Mouse (Mus musculus): ENCODE results near the gene Ammecr1. TPM values are rescaled to one million over a fixed set of nuclear protein-coding genes. Genes with fewer than 3 reads are reported as not detected.

Gene Ammecr1
- polyA plus RNA-seq, 1 experiment from 2014 or later: 6.4 TPM

DNA sequence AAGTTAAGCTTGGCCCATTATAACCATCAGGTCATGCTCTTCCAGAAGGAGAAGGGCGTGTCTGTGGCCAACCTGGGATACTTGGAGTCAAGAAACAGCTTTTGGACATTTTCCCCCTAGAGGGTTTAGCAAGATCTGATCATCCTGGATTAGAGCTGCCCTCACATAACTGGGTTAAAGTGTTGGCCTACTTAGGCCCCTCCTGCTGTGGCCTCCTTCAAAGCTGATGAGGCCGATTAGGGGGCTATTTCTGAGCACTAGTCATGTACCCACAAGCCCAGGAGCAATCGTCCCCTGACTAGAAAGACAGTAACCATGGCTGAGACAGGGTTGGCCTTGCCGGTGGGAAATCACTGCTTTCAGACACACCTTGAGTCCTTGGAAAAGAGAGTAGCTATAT, 124.6 kb downstream of the Ammecr1 start:
- Histone ChIP-seq H3K9ac (ENCODE audit: low read depth, low read length) (no peak overlapping the region), H3K4me1 (ENCODE audit: control insufficient read depth, low read depth, low read length) (no peaks in the 10 kb centered on the region), H3K27me3 (ENCODE audit: control insufficient read depth, insufficient read depth, low read depth, low read length) (no peaks in the 10 kb centered on the region), H3K27ac (ENCODE audit: low read length) (no peak overlapping the region), H3K4me2 (ENCODE audit: low read depth, low read length) (no peak overlapping the region), H3K4me3 (ENCODE audit: low read depth, low read length) (no peak overlapping the region), H3K36me3 (ENCODE audit: control insufficient read depth, insufficient read depth) (no peaks in the 10 kb centered on the region), H3K9me3 (replicated peaks; ENCODE audit: control insufficient read depth, low read length) (no peaks in the 10 kb centered on the region)
- no peak for ATAC-seq (ENCODE audit: low read depth)
- 64% methylated on average over 4 of the region's 4 CpGs for WGBS (ENCODE audit: insufficient replicate concordance)

DNA sequence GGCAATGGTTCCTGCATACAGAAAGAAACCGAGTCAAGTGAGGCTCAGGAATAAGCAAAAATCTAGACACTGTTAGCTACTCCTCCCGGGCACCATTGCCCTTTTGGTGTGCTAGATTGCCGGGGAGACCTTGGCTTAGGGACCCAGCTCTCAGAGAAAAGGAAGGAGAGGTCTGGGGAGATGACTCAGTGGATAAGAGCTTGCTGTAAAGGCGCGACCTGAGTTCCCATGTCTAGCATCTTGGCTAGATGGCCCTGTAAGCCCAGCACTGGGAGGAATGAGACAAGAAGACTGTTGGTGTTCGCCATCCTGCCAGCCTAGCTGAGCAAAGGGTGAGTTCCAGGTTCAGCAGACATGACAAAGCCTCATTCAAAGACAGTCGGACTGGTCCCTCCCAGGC, 127.1 kb downstream of the Ammecr1 start:
- ATAC-seq (ENCODE audit: low read depth): no peak
- no peaks in the 10 kb centered on the region for H3K4me1 ChIP-seq (ENCODE audit: control insufficient read depth, low read depth, low read length)
- H3K27ac ChIP-seq (ENCODE audit: low read length): no peak overlapping the region
- no peaks in the 10 kb centered on the region for H3K27me3 ChIP-seq (ENCODE audit: control insufficient read depth, insufficient read depth, low read depth, low read length)
- no peak overlapping the region for H3K4me2 ChIP-seq (ENCODE audit: low read depth, low read length)
- no peak overlapping the region for H3K4me3 ChIP-seq (ENCODE audit: low read depth, low read length)
- no peaks in the 10 kb centered on the region for H3K36me3 ChIP-seq (ENCODE audit: control insufficient read depth, insufficient read depth)
- 68% methylated on average over 7 of the region's 7 CpGs for WGBS (ENCODE audit: insufficient replicate concordance)
- no peak overlapping the region for H3K9ac ChIP-seq (ENCODE audit: low read depth, low read length)
- no peaks in the 10 kb centered on the region for H3K9me3 ChIP-seq (replicated peaks; ENCODE audit: control insufficient read depth, low read length)

DNA sequence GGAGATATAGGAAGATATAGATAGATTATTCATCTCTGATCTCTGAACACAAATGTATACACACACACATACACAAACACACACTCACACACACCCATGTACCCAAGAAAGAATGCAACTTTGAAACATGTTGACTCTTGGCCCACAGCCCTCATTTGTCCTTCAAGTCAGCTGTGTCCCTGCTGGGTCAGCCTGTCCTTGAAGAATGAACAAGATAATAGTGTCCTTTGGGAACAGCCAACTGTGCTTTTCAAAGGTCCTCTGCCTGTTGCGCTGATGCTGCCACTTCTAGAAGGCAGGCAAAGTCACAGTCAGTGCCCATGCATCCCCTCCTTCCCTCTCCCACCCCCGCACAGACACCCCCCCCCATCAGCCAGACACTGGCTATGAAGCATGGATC, 127.7 kb downstream of the Ammecr1 start:
- no peaks in the 10 kb centered on the region for H3K36me3 ChIP-seq (ENCODE audit: control insufficient read depth, insufficient read depth)
- H3K27ac ChIP-seq (ENCODE audit: low read length): no peak overlapping the region
- WGBS (ENCODE audit: insufficient replicate concordance): 64% methylated on average over 2 of the region's 2 CpGs
- no peak overlapping the region for H3K9ac ChIP-seq (ENCODE audit: low read depth, low read length)
- H3K27me3 ChIP-seq (ENCODE audit: control insufficient read depth, insufficient read depth, low read depth, low read length): no peaks in the 10 kb centered on the region
- no peak overlapping the region for H3K4me2 ChIP-seq (ENCODE audit: low read depth, low read length)
- no peaks in the 10 kb centered on the region for H3K4me1 ChIP-seq (ENCODE audit: control insufficient read depth, low read depth, low read length)
- H3K9me3 ChIP-seq (replicated peaks; ENCODE audit: control insufficient read depth, low read length): no peaks in the 10 kb centered on the region
- ATAC-seq (ENCODE audit: low read depth): no peak
- H3K4me3 ChIP-seq (ENCODE audit: low read depth, low read length): no peak overlapping the region

DNA sequence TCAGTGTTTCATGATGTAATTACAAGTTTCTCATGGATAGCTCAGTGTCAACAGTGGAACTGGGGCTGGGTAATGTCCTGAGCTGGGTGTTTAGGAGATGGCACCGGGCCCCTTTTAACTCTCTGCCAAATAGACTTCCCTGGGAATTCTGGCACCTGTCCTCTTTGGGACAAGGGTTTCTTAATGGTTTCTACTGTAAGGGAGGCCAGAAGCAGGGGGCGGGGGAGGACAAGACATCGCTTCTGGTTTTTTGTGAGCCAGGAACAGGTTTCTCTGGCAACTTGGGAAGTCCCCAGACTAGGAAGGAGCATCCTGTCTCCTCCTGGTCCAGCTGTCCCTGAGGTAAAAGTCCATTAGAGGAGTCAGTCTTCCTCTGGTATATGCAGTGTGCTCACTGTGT, 129.2 kb downstream of the Ammecr1 start:
- Histone ChIP-seq H3K9me3 (replicated peaks; ENCODE audit: control insufficient read depth, low read length) (no peaks in the 10 kb centered on the region), H3K4me2 (ENCODE audit: low read depth, low read length) (no peak overlapping the region), H3K27me3 (ENCODE audit: control insufficient read depth, insufficient read depth, low read depth, low read length) (no peaks in the 10 kb centered on the region), H3K9ac (ENCODE audit: low read depth, low read length) (no peak overlapping the region), H3K27ac (ENCODE audit: low read length) (no peak overlapping the region), H3K4me3 (ENCODE audit: low read depth, low read length) (no peak overlapping the region), H3K4me1 (ENCODE audit: control insufficient read depth, low read depth, low read length) (no peaks in the 10 kb centered on the region), H3K36me3 (ENCODE audit: control insufficient read depth, insufficient read depth) (no peaks in the 10 kb centered on the region)
- no peak for ATAC-seq (ENCODE audit: low read depth)
- WGBS (ENCODE audit: insufficient replicate concordance): 77% methylated on average over 3 of the region's 3 CpGs

DNA sequence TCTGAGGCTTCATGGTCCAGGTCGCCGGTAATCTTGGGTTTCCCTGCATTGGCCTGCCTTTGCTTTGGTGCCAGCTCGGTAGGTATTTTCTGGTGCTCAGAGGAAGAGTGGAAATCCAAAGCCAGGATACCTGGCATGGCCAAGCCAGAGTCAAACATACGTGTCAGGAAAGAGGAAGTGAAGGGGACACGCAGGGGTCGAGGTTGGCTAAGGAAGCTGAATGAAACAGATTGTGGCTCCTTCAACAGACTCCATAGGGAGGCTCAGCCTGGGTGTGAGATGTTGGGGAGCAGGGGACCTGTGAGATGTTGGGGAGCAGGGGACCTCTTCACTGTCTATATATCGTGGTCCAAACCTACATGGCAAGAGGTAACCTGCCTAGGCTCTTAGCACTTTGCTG, 130.1 kb downstream of the Ammecr1 start:
- Histone ChIP-seq H3K36me3 (ENCODE audit: control insufficient read depth, insufficient read depth) (no peaks in the 10 kb centered on the region), H3K27me3 (ENCODE audit: control insufficient read depth, insufficient read depth, low read depth, low read length) (no peaks in the 10 kb centered on the region), H3K4me1 (ENCODE audit: control insufficient read depth, low read depth, low read length) (no peaks in the 10 kb centered on the region), H3K9me3 (replicated peaks; ENCODE audit: control insufficient read depth, low read length) (no peaks in the 10 kb centered on the region), H3K27ac (ENCODE audit: low read length) (no peak overlapping the region), H3K9ac (ENCODE audit: low read depth, low read length) (no peak overlapping the region), H3K4me2 (ENCODE audit: low read depth, low read length) (no peak overlapping the region), H3K4me3 (ENCODE audit: low read depth, low read length) (no peak overlapping the region)
- WGBS (ENCODE audit: insufficient replicate concordance): 60% methylated on average over 7 of the region's 7 CpGs
- no peak for ATAC-seq (ENCODE audit: low read depth)

DNA sequence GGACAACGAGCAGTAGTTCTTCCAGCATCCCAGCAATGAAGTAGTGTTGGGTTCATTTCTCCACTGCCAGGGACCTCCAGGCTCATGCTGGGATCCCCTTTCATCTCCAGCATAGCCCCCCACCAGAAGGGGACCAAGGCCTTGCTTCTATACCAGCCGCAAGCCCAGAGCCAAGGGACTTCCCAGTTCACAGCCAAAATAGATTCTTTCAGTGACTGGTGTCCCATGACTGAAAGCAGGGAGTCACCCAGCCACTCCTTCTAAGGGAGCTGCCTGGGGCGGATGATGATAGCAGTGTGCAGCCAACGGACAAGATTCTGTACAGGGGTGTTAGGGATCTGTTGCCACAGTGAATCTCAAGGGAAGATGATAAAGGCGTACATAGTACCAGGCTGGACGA, 131.7 kb downstream of the Ammecr1 start:
- Histone ChIP-seq H3K9me3 (replicated peaks; ENCODE audit: control insufficient read depth, low read length) (no peaks in the 10 kb centered on the region), H3K4me3 (ENCODE audit: low read depth, low read length) (no peak overlapping the region), H3K27me3 (ENCODE audit: control insufficient read depth, insufficient read depth, low read depth, low read length) (no peaks in the 10 kb centered on the region), H3K36me3 (ENCODE audit: control insufficient read depth, insufficient read depth) (no peaks in the 10 kb centered on the region), H3K4me2 (ENCODE audit: low read depth, low read length) (no peak overlapping the region), H3K27ac (ENCODE audit: low read length) (no peak overlapping the region), H3K4me1 (ENCODE audit: control insufficient read depth, low read depth, low read length) (no peaks in the 10 kb centered on the region), H3K9ac (ENCODE audit: low read depth, low read length) (no peak overlapping the region)
- no peak for ATAC-seq (ENCODE audit: low read depth)
- WGBS (ENCODE audit: insufficient replicate concordance): 70% methylated on average over 6 of the region's 6 CpGs

DNA sequence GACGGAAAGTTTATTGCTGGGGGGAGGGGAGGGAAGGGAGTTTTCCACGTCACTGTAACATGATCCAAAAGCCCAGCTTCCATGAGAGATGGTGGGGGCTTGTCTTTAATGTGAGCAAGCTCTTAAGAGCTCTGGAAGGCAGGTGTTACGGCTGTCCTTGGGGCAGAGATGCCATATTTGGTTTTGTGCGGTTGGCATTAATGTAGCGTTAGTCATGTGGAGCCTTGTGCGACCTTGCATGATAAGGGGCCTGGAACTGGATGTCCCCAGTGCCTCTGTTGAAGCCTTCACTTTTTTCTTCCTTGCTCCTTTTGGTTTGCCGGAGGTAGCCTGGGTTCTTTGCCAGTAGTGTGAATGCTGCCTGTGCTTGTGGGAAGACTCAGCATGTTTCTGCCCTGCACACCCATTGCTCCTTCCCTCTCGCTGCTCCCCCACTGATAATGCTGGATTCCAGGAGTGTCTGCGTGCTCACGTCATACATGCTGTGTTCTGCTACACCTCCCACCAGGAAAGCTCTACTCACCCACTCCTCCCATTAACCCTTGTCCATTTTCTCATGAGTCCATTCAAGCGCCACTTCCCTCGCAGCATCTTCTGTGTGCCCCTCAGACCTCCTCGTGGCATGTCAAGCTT, 133.2 kb downstream of the Ammecr1 start:
- Histone ChIP-seq H3K4me1 (ENCODE audit: control insufficient read depth, low read depth, low read length) (no peaks in the 10 kb centered on the region; the same call in 1 of the 2 replicates), H3K27ac (ENCODE audit: low read length) (no peak overlapping the region), H3K9ac (ENCODE audit: low read depth, low read length) (no peak overlapping the region), H3K9me3 (replicated peaks; ENCODE audit: control insufficient read depth, low read length) (no peaks in the 10 kb centered on the region), H3K36me3 (ENCODE audit: control insufficient read depth, insufficient read depth) (no peaks in the 10 kb centered on the region), H3K4me2 (ENCODE audit: low read depth, low read length) (no peak overlapping the region), H3K4me3 (ENCODE audit: low read depth, low read length) (no peak overlapping the region), H3K27me3 (ENCODE audit: control insufficient read depth, insufficient read depth, low read depth, low read length) (no peaks in the 10 kb centered on the region)
- no peak for ATAC-seq (ENCODE audit: low read depth)
- 76% methylated on average over 13 of the region's 13 CpGs for WGBS (ENCODE audit: insufficient replicate concordance)

DNA sequence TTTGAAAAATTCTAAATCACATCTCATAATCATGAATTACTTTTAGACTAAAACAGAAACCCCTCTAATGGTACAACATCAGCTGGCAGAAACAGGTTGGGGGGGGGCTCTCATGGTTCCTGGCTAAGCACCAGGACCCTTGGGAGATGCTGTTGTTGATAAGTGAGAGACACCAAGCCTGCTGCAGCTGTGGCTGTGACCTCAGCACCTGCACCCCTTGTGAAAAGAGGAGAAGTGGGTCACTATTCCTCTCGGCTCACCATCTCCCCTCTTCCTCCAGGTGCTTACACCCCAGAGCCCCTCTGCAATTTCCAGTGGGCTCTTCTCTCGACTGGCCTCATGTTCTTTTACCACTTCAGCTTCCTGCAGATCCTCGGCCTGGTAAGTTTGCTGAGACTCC, 134.3 kb downstream of the Ammecr1 start:
- no peaks in the 10 kb centered on the region for H3K36me3 ChIP-seq (ENCODE audit: control insufficient read depth, insufficient read depth)
- H3K9me3 ChIP-seq (replicated peaks; ENCODE audit: control insufficient read depth, low read length): no peaks in the 10 kb centered on the region
- no peaks in the 10 kb centered on the region; the same call in 1 of the 2 replicates for H3K4me1 ChIP-seq (ENCODE audit: control insufficient read depth, low read depth, low read length)
- 80% methylated on average over 3 of the region's 3 CpGs for WGBS (ENCODE audit: insufficient replicate concordance)
- no peak overlapping the region for H3K4me3 ChIP-seq (ENCODE audit: low read depth, low read length)
- H3K4me2 ChIP-seq (ENCODE audit: low read depth, low read length): no peak overlapping the region
- H3K27ac ChIP-seq (ENCODE audit: low read length): no peak overlapping the region
- H3K9ac ChIP-seq (ENCODE audit: low read depth, low read length): no peak overlapping the region
- no peak for ATAC-seq (ENCODE audit: low read depth)
- no peaks in the 10 kb centered on the region for H3K27me3 ChIP-seq (ENCODE audit: control insufficient read depth, insufficient read depth, low read depth, low read length)

DNA sequence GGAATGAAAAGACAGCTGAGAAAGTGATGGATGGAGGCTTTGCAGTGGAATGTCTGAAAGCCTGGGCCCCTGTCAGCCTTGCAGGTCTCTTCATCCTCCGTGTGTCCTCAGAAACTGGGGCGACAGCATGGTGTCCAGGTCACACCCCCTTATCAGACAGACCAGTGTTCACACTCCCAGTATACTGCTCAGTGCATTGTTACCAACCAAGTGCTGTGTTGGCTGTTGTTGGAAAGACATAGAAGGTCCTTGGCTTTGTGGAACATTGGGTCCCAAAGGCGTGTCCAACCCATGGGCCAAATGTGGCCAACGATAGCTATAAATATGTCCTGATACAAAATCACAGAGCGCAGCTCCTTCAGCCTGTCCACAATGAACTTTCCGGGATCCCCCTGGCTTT, 136.0 kb downstream of the Ammecr1 start:
- Histone ChIP-seq H3K27me3 (ENCODE audit: control insufficient read depth, insufficient read depth, low read depth, low read length) (no peaks in the 10 kb centered on the region), H3K36me3 (ENCODE audit: control insufficient read depth, insufficient read depth) (no peaks in the 10 kb centered on the region), H3K9ac (ENCODE audit: low read depth, low read length) (no peak overlapping the region), H3K4me1 (ENCODE audit: control insufficient read depth, low read depth, low read length) (no peaks in the 10 kb centered on the region; the same call in 1 of the 2 replicates), H3K9me3 (replicated peaks; ENCODE audit: control insufficient read depth, low read length) (no peaks in the 10 kb centered on the region), H3K4me2 (ENCODE audit: low read depth, low read length) (no peak overlapping the region), H3K27ac (ENCODE audit: low read length) (no peak overlapping the region), H3K4me3 (ENCODE audit: low read depth, low read length) (no peak overlapping the region)
- WGBS (ENCODE audit: insufficient replicate concordance): 64% methylated on average over 6 of the region's 6 CpGs
- no peak for ATAC-seq (ENCODE audit: low read depth)

Data from liver, embryonic 16.5 days (tissue).